Mouse (Mus musculus) adrenal gland, postnatal 10 days (tissue): ENCODE results near the gene Ccnb1ip1. TPM values are rescaled to one million over a fixed set of nuclear protein-coding genes. Genes with fewer than 3 reads are reported as not detected.
A peak's percentile ranks its signal among the peaks of the same experiment; 100 is the strongest.

Experiments used
- DNase-seq: peaks from one replicate; pipeline ENCODE4 v3.0.0; 2021; ENCODE audit warnings: mixed read lengths
- total RNA-seq, 2 experiments: library from RNA; stranded (reverse); gene quantifications; 2 replicates each; pipeline ENCODE4 v1.2.3; 2021

The Ccnb1ip1 gene
- total RNA-seq, 2 experiments from 2014 or later: 0.24 to 0.78 TPM

DNA sequence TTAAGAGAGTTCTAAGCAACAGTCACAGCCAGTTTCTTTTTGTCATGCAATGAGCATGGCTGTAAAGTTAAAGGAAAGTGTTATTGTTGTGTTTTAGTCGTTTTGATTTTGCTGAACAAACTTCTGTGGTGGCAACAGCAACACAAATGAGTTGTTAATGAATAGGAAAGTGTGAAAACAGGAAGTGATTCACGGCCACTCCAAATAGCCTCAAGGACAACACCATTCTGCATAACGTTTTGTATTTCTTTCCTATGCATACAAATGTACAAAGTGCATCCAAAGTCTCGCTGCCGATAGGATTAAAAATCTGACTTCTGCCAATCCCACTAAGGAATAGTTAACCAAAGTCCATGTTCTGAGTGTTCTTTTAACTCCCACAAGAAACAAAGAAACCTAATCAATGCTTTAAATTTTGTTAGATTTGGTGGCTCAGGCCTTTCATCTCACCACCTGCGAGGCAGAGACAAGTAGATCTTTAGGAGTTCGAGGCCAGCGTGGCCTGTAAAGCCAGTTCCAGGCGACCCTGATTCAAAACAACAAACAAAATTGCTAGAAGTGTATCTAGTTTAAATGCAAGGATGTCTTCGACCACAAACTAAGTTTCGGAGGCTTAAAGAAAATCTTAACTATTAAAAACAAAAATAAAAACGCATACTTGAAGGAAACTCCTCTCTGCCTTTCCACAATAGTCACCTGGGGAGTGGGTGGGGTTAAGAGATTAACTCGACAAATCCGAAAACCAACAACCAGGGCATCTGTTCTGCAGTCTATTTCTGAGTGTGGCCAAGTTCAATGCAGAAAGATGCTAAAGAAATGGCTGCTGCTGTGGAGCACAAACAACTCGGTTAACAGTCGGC is 22.9 kb downstream of the Ccnb1ip1 start:
- DNase-seq: peak; percentile 12

GRCm38 (mm10) chr14:50782166-50782565 is 25.4 kb downstream of the Ccnb1ip1 start:
- DNase-seq: no peak

GRCm38 (mm10) chr14:50771342-50771741 is 36.2 kb downstream of the Ccnb1ip1 start:
- DNase-seq: peak; percentile 9

- DNase-seq: peak; percentile 39
These were observed 41.8 kb downstream of the Ccnb1ip1 start for GRCm38 (mm10) chr14:50765736-50766135.

DNA sequence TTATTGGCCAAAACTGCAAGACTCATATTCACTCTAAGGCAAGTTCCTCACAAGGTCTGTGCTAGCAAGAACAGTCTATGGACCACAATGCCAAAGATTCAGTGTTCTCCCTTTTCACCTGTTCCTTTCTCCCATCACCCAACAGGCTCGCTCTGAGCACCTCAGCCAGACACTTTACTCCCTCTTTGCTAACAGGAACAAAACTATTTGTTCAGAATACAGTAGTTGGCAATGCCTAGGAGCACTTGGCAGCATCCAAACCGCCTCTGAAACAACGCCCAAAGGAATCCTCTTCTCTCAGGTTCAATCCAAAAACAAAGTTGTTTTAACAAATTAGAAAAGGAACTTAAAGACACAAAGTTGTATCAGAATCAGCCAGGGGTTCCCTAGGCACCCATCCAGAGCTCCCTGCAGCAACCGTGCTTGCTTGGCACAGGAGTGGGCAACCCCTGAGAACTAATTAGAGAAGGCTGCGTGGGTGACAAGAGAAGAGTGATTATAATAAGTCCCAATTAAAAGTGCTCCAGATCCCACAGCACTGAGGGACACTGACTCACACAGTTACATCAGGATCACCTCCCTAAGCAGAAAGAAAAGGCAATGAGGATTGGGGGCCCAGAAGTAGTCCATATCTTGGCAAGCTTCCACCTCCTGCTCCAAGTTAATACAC is 49.0 kb downstream of the Ccnb1ip1 start:
- DNase-seq: no peak

GRCm38 (mm10) chr14:50744994-50745393 is 62.5 kb downstream of the Ccnb1ip1 start, which contains the start of gene Olfr749:
Olfr749 (minus strand) TSS chr14:50745094.
- DNase-seq: no peak

GRCm38 (mm10) chr14:50741584-50741983 is 65.9 kb downstream of the Ccnb1ip1 start:
- DNase-seq: no peak

DNA sequence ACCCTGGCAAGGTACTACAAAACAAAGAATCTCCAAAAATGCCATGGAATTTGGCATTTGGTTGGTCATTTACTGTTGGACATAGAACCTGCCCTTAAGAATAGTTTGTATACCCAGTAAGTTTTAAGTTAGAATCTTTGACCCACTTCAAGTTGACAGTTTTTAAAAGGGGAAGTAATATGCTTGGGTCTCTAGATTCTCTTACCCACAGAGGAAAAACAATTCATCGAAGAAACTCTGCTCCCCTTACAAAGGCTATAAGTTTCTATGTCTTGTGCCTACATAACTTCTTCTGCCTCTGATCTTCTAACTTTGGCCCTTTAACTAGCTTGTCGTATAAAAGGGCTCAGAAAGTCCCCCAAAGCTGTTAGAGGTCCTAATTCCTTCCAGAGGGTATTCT is 67.2 kb downstream of the Ccnb1ip1 start:
- no peak for DNase-seq

Other genes starting within 250 kb of the Ccnb1ip1 start
- not detected for gene Olfr744, start 192.9 kb downstream of the Ccnb1ip1 start, total RNA-seq
- not detected for gene Olfr745, start 168.3 kb downstream of the Ccnb1ip1 start, total RNA-seq
- not detected for gene Olfr746, start 160.6 kb downstream of the Ccnb1ip1 start, total RNA-seq
- gene Olfr747, start 114.5 kb downstream of the Ccnb1ip1 start, total RNA-seq: not detected
- gene Olfr748, start 100.4 kb downstream of the Ccnb1ip1 start, total RNA-seq: not detected
- gene Olfr749, start 62.6 kb downstream of the Ccnb1ip1 start, total RNA-seq: not detected
- 10 to 100 TPM; 36.4 to 47.9 TPM for gene Ttc5, start 22.2 kb downstream of the Ccnb1ip1 start, total RNA-seq
- gene Parp2, start 109 bp upstream of the Ccnb1ip1 start, total RNA-seq: 10 to 100 TPM; 28.7 to 31.1 TPM
- 10 to 100 TPM; 18.8 to 26.2 TPM for gene Tep1, start 62.8 kb upstream of the Ccnb1ip1 start, total RNA-seq
- gene Klhl33, start 89.8 kb upstream of the Ccnb1ip1 start, total RNA-seq: 1 to 10 TPM; 2.1 to 7.9 TPM
- 10 to 100 TPM; 62.7 to 76.7 TPM for gene Osgep, start 117.2 kb upstream of the Ccnb1ip1 start, total RNA-seq
- gene Apex1, start 117.2 kb upstream of the Ccnb1ip1 start, total RNA-seq: 10 to 100 TPM; 69.9 to 71.6 TPM
- gene Pip4p1, start 123.1 kb upstream of the Ccnb1ip1 start, total RNA-seq: 10 to 100 TPM; 41.0 to 46.3 TPM
- 10 to 100 TPM; 36.8 to 53.0 TPM for gene Pnp, start 123.3 kb upstream of the Ccnb1ip1 start, total RNA-seq
- 10 to 100 TPM; 37.1 to 48.5 TPM for gene Gm49342, start 136.8 kb upstream of the Ccnb1ip1 start, total RNA-seq
- gene Pnp2, start 148.3 kb upstream of the Ccnb1ip1 start, total RNA-seq: 1 to 10 TPM; 2.1 to 2.7 TPM
- gene Rnase10, start 200.0 kb upstream of the Ccnb1ip1 start, total RNA-seq: under 1 TPM; 0.24 to 0.33 TPM
- gene Rnase9, start 234.1 kb upstream of the Ccnb1ip1 start, total RNA-seq: not detected
- not detected for gene Rnase11, start 242.4 kb upstream of the Ccnb1ip1 start, total RNA-seq
- not detected for gene Rnase12, start 249.9 kb upstream of the Ccnb1ip1 start, total RNA-seq